Mouse (Mus musculus): ENCODE data around the gene Ikzf3.

The Ikzf3 gene

GRCm38 (mm10) chr11:98568326-98568725 lies 22.5 kb upstream of the Ikzf3 start:
- no peak for DNase-seq (ENCODE audit: low read depth, low spot score)

GRCm38 (mm10) chr11:98563921-98564414 lies 18.1 kb upstream of the Ikzf3 start:
- DNase-seq (ENCODE audit: low read depth, low spot score) = no peak

- no peak for DNase-seq (ENCODE audit: low read depth, low spot score)
Measured at GRCm38 (mm10) chr11:98563025-98563424, 17.2 kb upstream of the Ikzf3 start.

GRCm38 (mm10) chr11:98560942-98561341 lies 15.1 kb upstream of the Ikzf3 start:
- DNase-seq (ENCODE audit: low read depth, low spot score) = no peak

- DNase-seq (ENCODE audit: low read depth, low spot score) = no peak
Measured at GRCm38 (mm10) chr11:98555124-98555700, 9.4 kb upstream of the Ikzf3 start.

GRCm38 (mm10) chr11:98553966-98554365 lies 8.1 kb upstream of the Ikzf3 start:
- DNase-seq (ENCODE audit: low read depth, low spot score) = no peak

GRCm38 (mm10) chr11:98550975-98551828 lies 5.4 kb upstream of the Ikzf3 start, which contains the start of gene Zpbp2:
Gene Zpbp2 (plus strand): TSS chr11:98551097.
- peak; percentile 85 for DNase-seq (ENCODE audit: low read depth, low spot score)

- no peak for DNase-seq (ENCODE audit: low read depth, low spot score)
Measured at GRCm38 (mm10) chr11:98550311-98550974, 4.6 kb upstream of the Ikzf3 start.

GRCm38 (mm10) chr11:98549363-98549762 lies 3.5 kb upstream of the Ikzf3 start:
- DNase-seq (ENCODE audit: low read depth, low spot score) = no peak

GRCm38 (mm10) chr11:98547308-98547693 lies 1.5 kb upstream of the Ikzf3 start:
- no peak for DNase-seq (ENCODE audit: low read depth, low spot score)

GRCm38 (mm10) chr11:98546529-98547307 lies 887 bp upstream of the Ikzf3 start:
- DNase-seq (ENCODE audit: low read depth, low spot score) = no peak

GRCm38 (mm10) chr11:98544890-98545677 lies 747 bp downstream of the Ikzf3 start:
- no peak for DNase-seq (ENCODE audit: low read depth, low spot score)

- DNase-seq (ENCODE audit: low read depth, low spot score) = no peak
Measured at GRCm38 (mm10) chr11:98543414-98543813, 2.4 kb downstream of the Ikzf3 start.

- no peak for DNase-seq (ENCODE audit: low read depth, low spot score)
Measured at GRCm38 (mm10) chr11:98542553-98542952, 3.3 kb downstream of the Ikzf3 start.

GRCm38 (mm10) chr11:98540319-98540718 lies 5.5 kb downstream of the Ikzf3 start:
- DNase-seq (ENCODE audit: low read depth, low spot score) = no peak

GRCm38 (mm10) chr11:98537480-98538034 lies 8.3 kb downstream of the Ikzf3 start:
- DNase-seq (ENCODE audit: low read depth, low spot score) = no peak

GRCm38 (mm10) chr11:98526824-98527461 lies 18.9 kb downstream of the Ikzf3 start:
- DNase-seq (ENCODE audit: low read depth, low spot score) = no peak

GRCm38 (mm10) chr11:98525140-98525539 lies 20.7 kb downstream of the Ikzf3 start:
- no peak for DNase-seq (ENCODE audit: low read depth, low spot score)

- no peak for DNase-seq (ENCODE audit: low read depth, low spot score)
Measured at GRCm38 (mm10) chr11:98520468-98520867, 25.4 kb downstream of the Ikzf3 start.

- no peak for DNase-seq (ENCODE audit: low read depth, low spot score)
Measured at GRCm38 (mm10) chr11:98513356-98513936, 32.4 kb downstream of the Ikzf3 start.

Data from retina, postnatal 7 days (tissue).